Mouse (Mus musculus): ENCODE measurements at regions not wholly inside any gene's neighbourhood (a gene's known extent, or its start where the extent isn't known, plus 50 kb on each side); places are given as distances from the start of the nearest gene placed in this dataset.
"Not testable (repeated sequence)": the region's sequence is repeated elsewhere in the genome, so short reads cannot be mapped to it uniquely, and the experiment has no call there.

GRCm38 (mm10) chr1:189127367-189127766 is 119.7 kb upstream of the Kctd3 start:
- Histone ChIP-seq H3K4me3 (ENCODE audit: insufficient read depth, low read length) (no peak overlapping the region), H3K4me1 (ENCODE audit: control insufficient read depth, insufficient read depth, low read length) (no peaks in the 10 kb centered on the region), H3K27ac (ENCODE audit: insufficient read depth, low read length) (no peak overlapping the region)
- TF ChIP-seq POLR2A (IDR thresholded peaks at IDR 0.05; ENCODE audit: low read depth, low read length) (no peak), CTCF (IDR thresholded peaks at IDR 0.05; ENCODE audit: borderline replicate concordance, insufficient read depth, low read length) (no peak)

GRCm38 (mm10) chr1:189119941-189120735 is 112.5 kb upstream of the Kctd3 start:
- H3K4me1 ChIP-seq (ENCODE audit: control insufficient read depth, insufficient read depth, low read length) = no peaks in the 10 kb centered on the region
- H3K27ac ChIP-seq (ENCODE audit: insufficient read depth, low read length) = no peak overlapping the region
- TF ChIP-seq POLR2A (IDR thresholded peaks at IDR 0.05; ENCODE audit: low read depth, low read length) (no peak), CTCF (IDR thresholded peaks at IDR 0.05; ENCODE audit: borderline replicate concordance, insufficient read depth, low read length) (no peak)
- H3K4me3 ChIP-seq (ENCODE audit: insufficient read depth, low read length) = no peak overlapping the region

- H3K27ac ChIP-seq (ENCODE audit: insufficient read depth, low read length); H3K4me1 ChIP-seq (ENCODE audit: control insufficient read depth, insufficient read depth, low read length); H3K4me3 ChIP-seq (ENCODE audit: insufficient read depth, low read length): not testable (repeated sequence)
These were observed 111.4 kb upstream of the Kctd3 start for GRCm38 (mm10) chr1:189119005-189119404.

- Histone ChIP-seq H3K4me3 (ENCODE audit: insufficient read depth, low read length) (no peak overlapping the region), H3K4me1 (ENCODE audit: control insufficient read depth, insufficient read depth, low read length) (no peaks in the 10 kb centered on the region), H3K27ac (ENCODE audit: insufficient read depth, low read length) (no peak overlapping the region)
- TF ChIP-seq POLR2A (IDR thresholded peaks at IDR 0.05; ENCODE audit: low read depth, low read length) (no peak), CTCF (IDR thresholded peaks at IDR 0.05; ENCODE audit: borderline replicate concordance, insufficient read depth, low read length) (no peak)
These were observed 110.9 kb upstream of the Kctd3 start for GRCm38 (mm10) chr1:189118582-189118981.

- Histone ChIP-seq H3K4me3 (ENCODE audit: insufficient read depth, low read length) (no peak overlapping the region), H3K4me1 (ENCODE audit: control insufficient read depth, insufficient read depth, low read length) (no peaks in the 10 kb centered on the region), H3K27ac (ENCODE audit: insufficient read depth, low read length) (no peak overlapping the region)
- TF ChIP-seq CTCF (IDR thresholded peaks at IDR 0.05; ENCODE audit: borderline replicate concordance, insufficient read depth, low read length) (no peak), POLR2A (IDR thresholded peaks at IDR 0.05; ENCODE audit: low read depth, low read length) (no peak)
These were observed 108.3 kb upstream of the Kctd3 start for GRCm38 (mm10) chr1:189115914-189116313.

- TF ChIP-seq POLR2A (IDR thresholded peaks at IDR 0.05; ENCODE audit: low read depth, low read length) (no peak), CTCF (IDR thresholded peaks at IDR 0.05; ENCODE audit: borderline replicate concordance, insufficient read depth, low read length) (no peak)
- Histone ChIP-seq H3K4me1 (ENCODE audit: control insufficient read depth, insufficient read depth, low read length) (no peaks in the 10 kb centered on the region), H3K27ac (ENCODE audit: insufficient read depth, low read length) (no peak overlapping the region), H3K4me3 (ENCODE audit: insufficient read depth, low read length) (no peak overlapping the region)
These were observed 107.6 kb upstream of the Kctd3 start for GRCm38 (mm10) chr1:189115279-189115678.

GRCm38 (mm10) chr1:189108260-189109035 is 100.8 kb upstream of the Kctd3 start:
- H3K4me3 ChIP-seq (ENCODE audit: insufficient read depth, low read length) = no peak overlapping the region
- H3K4me1 ChIP-seq (ENCODE audit: control insufficient read depth, insufficient read depth, low read length) = no peaks in the 10 kb centered on the region
- no peak overlapping the region for H3K27ac ChIP-seq (ENCODE audit: insufficient read depth, low read length)
- TF ChIP-seq CTCF (IDR thresholded peaks at IDR 0.05; ENCODE audit: borderline replicate concordance, insufficient read depth, low read length) = no peak
- no peak for TF ChIP-seq POLR2A (IDR thresholded peaks at IDR 0.05; ENCODE audit: low read depth, low read length)

- Histone ChIP-seq H3K4me1 (ENCODE audit: control insufficient read depth, insufficient read depth, low read length) (no peaks in the 10 kb centered on the region), H3K4me3 (ENCODE audit: insufficient read depth, low read length) (no peak overlapping the region), H3K27ac (ENCODE audit: insufficient read depth, low read length) (no peak overlapping the region)
- TF ChIP-seq CTCF (IDR thresholded peaks at IDR 0.05; ENCODE audit: borderline replicate concordance, insufficient read depth, low read length) = no peak
- TF ChIP-seq POLR2A (IDR thresholded peaks at IDR 0.05; ENCODE audit: low read depth, low read length) = no peak
These were observed 100.2 kb upstream of the Kctd3 start for GRCm38 (mm10) chr1:189107841-189108240.

GRCm38 (mm10) chr1:189107156-189107555 is 99.5 kb upstream of the Kctd3 start:
- Histone ChIP-seq H3K4me3 (ENCODE audit: insufficient read depth, low read length) (no peak overlapping the region), H3K4me1 (ENCODE audit: control insufficient read depth, insufficient read depth, low read length) (no peaks in the 10 kb centered on the region), H3K27ac (ENCODE audit: insufficient read depth, low read length) (no peak overlapping the region)
- TF ChIP-seq CTCF (IDR thresholded peaks at IDR 0.05; ENCODE audit: borderline replicate concordance, insufficient read depth, low read length) = no peak
- no peak for TF ChIP-seq POLR2A (IDR thresholded peaks at IDR 0.05; ENCODE audit: low read depth, low read length)

GRCm38 (mm10) chr1:189105276-189105675 is 97.6 kb upstream of the Kctd3 start:
- TF ChIP-seq POLR2A (IDR thresholded peaks at IDR 0.05; ENCODE audit: low read depth, low read length) (no peak), CTCF (IDR thresholded peaks at IDR 0.05; ENCODE audit: borderline replicate concordance, insufficient read depth, low read length) (no peak)
- no peak overlapping the region for H3K27ac ChIP-seq (ENCODE audit: insufficient read depth, low read length)
- H3K4me3 ChIP-seq (ENCODE audit: insufficient read depth, low read length) = no peak overlapping the region
- H3K4me1 ChIP-seq (ENCODE audit: control insufficient read depth, insufficient read depth, low read length) = no peaks in the 10 kb centered on the region
